Mouse (Mus musculus) hindbrain, embryonic 11.5 days (tissue): Measurements from ENCODE around the gene 4930402K13Rik. TPM values are rescaled to one million over a fixed set of nuclear protein-coding genes. Genes with fewer than 3 reads are reported as not detected.

Experiments used
- ATAC-seq: fragments of 200-750 bp; cut with Nextera tagmentation; 2 replicates; pipeline ENCODE4 v1.8.0; 2017; ENCODE audit warnings: mild to moderate bottlenecking, moderate TSS enrichment, moderate library complexity; ENCODE audit not compliant: low FRiP score
- DNase-seq: peaks from one replicate; pipeline ENCODE4 v3.0.0-alpha.2; 2015; ENCODE audit warnings: low spot score
- H3K27ac ChIP-seq: fragments of 300-500 bp; sonication (generic); 2 replicates; pipeline ENCODE4 v1.5.1; 2014; ENCODE audit warnings: mild to moderate bottlenecking, low read depth, low read length
- H3K27me3 ChIP-seq: fragments of 300-500 bp; sonication (generic); 2 replicates; pipeline ENCODE4 v1.6.1; 2014; ENCODE audit warnings: mild to moderate bottlenecking, low read length, moderate library complexity, mixed read lengths; ENCODE audit not compliant: control insufficient read depth, insufficient read depth
- H3K36me3 ChIP-seq: fragments of 300-500 bp; sonication (generic); 2 replicates; pipeline ENCODE4 v1.6.1; 2014; ENCODE audit warnings: mild to moderate bottlenecking, low read length, moderate library complexity, mixed read lengths; ENCODE audit not compliant: control insufficient read depth, insufficient read depth
- H3K4me1 ChIP-seq: fragments of 300-500 bp; sonication (generic); replicated peaks from 2 replicates; pipeline ENCODE4 v1.6.1; 2014; ENCODE audit warnings: low read length, mixed read lengths; ENCODE audit not compliant: control insufficient read depth, insufficient read depth
- H3K4me2 ChIP-seq: fragments of 300-500 bp; sonication (generic); replicated peaks from 2 replicates; pipeline ENCODE4 v1.6.1; 2014; ENCODE audit warnings: mild to moderate bottlenecking, low read depth, low read length
- H3K4me3 ChIP-seq: fragments of 300-500 bp; sonication (generic); 2 replicates; pipeline ENCODE4 v1.5.1; 2014; ENCODE audit warnings: low read depth, low read length
- H3K9ac ChIP-seq: fragments of 300-500 bp; sonication (generic); 2 replicates; pipeline ENCODE4 v1.6.1; 2014; ENCODE audit warnings: low read depth, low read length
- H3K9me3 ChIP-seq: fragments of 300-500 bp; sonication (generic); 2 replicates; pipeline ENCODE4 v1.6.1; 2016; ENCODE audit warnings: low read length; ENCODE audit not compliant: control insufficient read depth
- WGBS: fragments of 180-500 bp; shearing (Covaris S2); extraction: QIAGEN DNeasy Blood & Tissue Kit; methylation state at CpG from one replicate; pipeline ENCODE4 v1.1.7; 2014; 5-methylcytosine and 5-hydroxymethylcytosine counted together
- polyA plus RNA-seq: library from polyadenylated mRNA; unstranded; fragments of >200 nt; fragmentation: Nextera tagmentation; extraction: Ambion mirVana; gene quantifications from 2 replicates; pipeline ENCODE4 v1.2.1, GENCODE M21; 2014

The 4930402K13Rik gene
- polyA plus RNA-seq, 1 experiment from 2014 or later, result not detected

- DNase-seq (no peak), ATAC-seq (no peak)
- Histone ChIP-seq H3K27ac (no peak overlapping the region), H3K4me1 (no peaks in the 10 kb centered on the region), H3K4me3 (no peak overlapping the region), H3K4me2 (no peak overlapping the region), H3K27me3 (no peaks in the 10 kb centered on the region), H3K9me3 (no peaks in the 10 kb centered on the region), H3K36me3 (no peaks in the 10 kb centered on the region), H3K9ac (no peak overlapping the region)
- WGBS, result 83% methylated on average over 4 of the region's 4 CpGs
Observed at GRCm38 (mm10) chrX:9139290-9139948, 35.1 kb downstream of the 4930402K13Rik start.

DNA sequence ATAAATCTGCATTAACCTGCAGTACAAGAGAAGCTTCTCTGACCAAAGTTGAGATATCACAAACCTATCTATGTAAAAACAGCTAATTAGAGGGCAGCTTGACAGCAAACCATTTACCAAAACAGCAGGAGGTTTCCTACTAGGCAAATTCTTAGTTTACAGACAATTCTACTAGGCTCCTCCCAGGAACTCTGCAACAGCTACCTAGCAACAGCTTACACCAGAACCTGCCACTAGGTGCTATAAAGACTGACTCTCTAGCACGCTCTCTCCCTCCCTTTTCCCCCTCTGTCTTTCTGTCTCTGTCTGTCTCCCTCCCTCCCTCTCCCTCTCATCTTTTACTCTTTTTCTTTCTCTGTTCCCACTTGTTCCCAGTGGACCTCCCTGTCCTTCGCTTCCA is 38.3 kb downstream of the 4930402K13Rik start:
- H3K27ac ChIP-seq, result no peak overlapping the region
- no peak overlapping the region for H3K4me2 ChIP-seq
- no peak overlapping the region for H3K9ac ChIP-seq
- 32% methylated on average over 2 of the region's 2 CpGs for WGBS
- H3K4me3 ChIP-seq, result no peak overlapping the region
- no peaks in the 10 kb centered on the region for H3K36me3 ChIP-seq
- H3K4me1 ChIP-seq, result no peaks in the 10 kb centered on the region
- H3K27me3 ChIP-seq, result no peaks in the 10 kb centered on the region
- ATAC-seq (no peak), DNase-seq (no peak)
- no peaks in the 10 kb centered on the region for H3K9me3 ChIP-seq

Other genes with a start within 250 kb of the 4930402K13Rik start
- not detected in 2 replicates for gene Gm5751, start 230.3 kb upstream of the 4930402K13Rik start, polyA plus RNA-seq
- 6.7 and 7.1 TPM in 2 replicates for gene B630019K06Rik, start 212.2 kb upstream of the 4930402K13Rik start, polyA plus RNA-seq
- gene Fthl17b, start 141.6 kb upstream of the 4930402K13Rik start, polyA plus RNA-seq, result not detected in 2 replicates
- gene Fthl17c, start 128.0 kb upstream of the 4930402K13Rik start, polyA plus RNA-seq, result not detected in 2 replicates
- not detected in 2 replicates for gene Fthl17d, start 117.8 kb upstream of the 4930402K13Rik start, polyA plus RNA-seq
- gene Fthl17e, start 71.1 kb upstream of the 4930402K13Rik start, polyA plus RNA-seq, result not detected in 2 replicates
- not detected in 2 replicates for gene Fthl17f, start 41.5 kb upstream of the 4930402K13Rik start, polyA plus RNA-seq
- 0.73 and 1.0 TPM in 2 replicates for gene Lancl3, start 95.3 kb downstream of the 4930402K13Rik start, polyA plus RNA-seq
- gene Gm14862, start 152.3 kb downstream of the 4930402K13Rik start, polyA plus RNA-seq, result 0.25 TPM in 1 of 2 replicates, not detected in the other
- 2.6 and 3.1 TPM in 2 replicates for gene Xk, start 168.2 kb downstream of the 4930402K13Rik start, polyA plus RNA-seq
- not detected in 2 replicates for gene H2al1m, start 179.2 kb downstream of the 4930402K13Rik start, polyA plus RNA-seq
- not detected in 2 replicates for gene H2al1k, start 246.1 kb downstream of the 4930402K13Rik start, polyA plus RNA-seq